Mouse (Mus musculus) WW6 (cell line): ENCODE measurements at regions not wholly inside any gene's neighbourhood (a gene's known extent, or its start where the extent isn't known, plus 50 kb on each side); places are given as distances from the start of the nearest gene placed in this dataset.

Source experiments
- DNase-seq: peaks from one replicate; pipeline ENCODE4 v3.0.0-alpha.2; 2013; ENCODE audit warnings: low read depth, low spot score

DNA sequence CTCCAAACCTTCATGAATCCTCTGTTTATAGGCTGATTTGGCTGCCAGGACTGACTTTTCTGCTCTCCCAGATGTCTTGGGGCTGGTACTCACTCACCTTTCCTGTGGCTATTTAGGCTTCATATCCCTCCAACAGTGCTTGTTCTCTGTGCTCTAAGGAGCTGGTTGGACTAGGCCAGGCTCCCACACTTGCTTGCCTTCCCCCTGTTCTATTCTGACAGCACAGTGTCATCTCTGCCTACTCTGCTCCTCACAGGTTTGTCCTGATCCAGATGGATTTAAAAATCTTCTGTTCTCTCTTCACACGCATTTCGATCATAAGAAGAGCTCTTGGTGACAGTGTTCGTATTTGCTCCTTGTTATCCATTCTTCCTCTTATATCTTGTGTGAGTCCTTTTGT, 134.7 kb upstream of the N4bp1 start:
- no peak for DNase-seq

GRCm38 (mm10) chr8:86975546-86975945, 90.5 kb upstream of the N4bp1 start:
- no peak for DNase-seq

DNA sequence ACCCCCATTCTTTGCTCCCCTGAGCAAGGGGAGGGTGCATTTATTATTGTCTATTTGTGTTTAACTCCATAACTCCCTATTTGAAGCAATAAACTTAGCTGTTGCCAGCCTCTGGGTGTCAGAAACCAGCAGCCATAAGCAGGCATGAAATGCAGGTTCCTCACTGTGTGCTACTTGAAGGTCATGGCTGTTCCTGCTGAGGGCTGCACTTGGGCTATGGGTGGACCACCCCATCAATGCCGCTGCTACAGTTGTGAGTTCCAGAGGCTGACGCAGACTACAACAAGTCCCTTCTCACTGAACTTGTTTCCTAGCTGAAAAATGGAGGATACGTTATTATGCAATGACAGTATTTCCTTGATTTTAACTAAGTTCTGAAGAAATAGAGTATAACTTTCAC, 86.7 kb upstream of the N4bp1 start:
- DNase-seq: no peak

DNA sequence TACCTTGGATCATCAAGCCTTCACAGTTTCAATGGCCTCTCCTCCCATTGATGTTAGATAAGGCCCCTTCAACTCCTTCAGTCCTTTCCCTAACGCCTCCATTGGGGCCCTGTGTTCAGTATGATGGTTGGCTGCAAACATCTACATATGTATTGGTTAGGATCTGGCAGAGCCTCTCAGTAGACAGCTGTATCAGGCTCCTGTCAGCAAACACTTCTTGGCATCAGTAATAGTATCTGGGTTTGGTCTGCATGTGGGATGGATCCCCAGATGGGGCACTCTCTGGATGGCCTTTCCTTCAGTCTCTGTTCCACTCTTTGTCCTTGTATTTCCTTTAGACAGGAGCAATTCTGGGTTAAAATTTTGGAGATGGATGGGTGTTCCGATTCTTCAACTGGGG, 84.0 kb upstream of the N4bp1 start:
- DNase-seq: no peak

DNA sequence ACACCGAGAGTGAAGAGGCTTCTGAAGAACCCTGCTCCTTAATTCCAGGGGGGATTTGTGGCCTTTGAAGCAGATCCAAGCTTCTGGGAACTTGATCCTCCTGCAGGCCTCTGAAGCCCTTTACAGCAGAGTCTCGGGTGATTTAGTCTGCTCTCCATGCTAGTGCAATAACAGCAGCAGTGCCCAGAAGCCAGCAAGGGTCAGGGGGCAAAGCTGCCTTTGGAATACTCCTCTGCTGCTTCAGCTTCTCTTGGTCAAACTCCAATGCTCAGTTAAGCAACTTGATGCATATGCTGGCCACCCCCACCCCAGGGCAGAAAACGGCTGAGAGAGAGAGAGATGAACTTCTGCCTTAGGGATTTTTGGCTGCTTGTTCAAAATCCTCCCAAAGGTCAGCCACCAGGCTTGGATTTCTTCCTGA, 82.8 kb upstream of the N4bp1 start:
- DNase-seq: no peak

DNA sequence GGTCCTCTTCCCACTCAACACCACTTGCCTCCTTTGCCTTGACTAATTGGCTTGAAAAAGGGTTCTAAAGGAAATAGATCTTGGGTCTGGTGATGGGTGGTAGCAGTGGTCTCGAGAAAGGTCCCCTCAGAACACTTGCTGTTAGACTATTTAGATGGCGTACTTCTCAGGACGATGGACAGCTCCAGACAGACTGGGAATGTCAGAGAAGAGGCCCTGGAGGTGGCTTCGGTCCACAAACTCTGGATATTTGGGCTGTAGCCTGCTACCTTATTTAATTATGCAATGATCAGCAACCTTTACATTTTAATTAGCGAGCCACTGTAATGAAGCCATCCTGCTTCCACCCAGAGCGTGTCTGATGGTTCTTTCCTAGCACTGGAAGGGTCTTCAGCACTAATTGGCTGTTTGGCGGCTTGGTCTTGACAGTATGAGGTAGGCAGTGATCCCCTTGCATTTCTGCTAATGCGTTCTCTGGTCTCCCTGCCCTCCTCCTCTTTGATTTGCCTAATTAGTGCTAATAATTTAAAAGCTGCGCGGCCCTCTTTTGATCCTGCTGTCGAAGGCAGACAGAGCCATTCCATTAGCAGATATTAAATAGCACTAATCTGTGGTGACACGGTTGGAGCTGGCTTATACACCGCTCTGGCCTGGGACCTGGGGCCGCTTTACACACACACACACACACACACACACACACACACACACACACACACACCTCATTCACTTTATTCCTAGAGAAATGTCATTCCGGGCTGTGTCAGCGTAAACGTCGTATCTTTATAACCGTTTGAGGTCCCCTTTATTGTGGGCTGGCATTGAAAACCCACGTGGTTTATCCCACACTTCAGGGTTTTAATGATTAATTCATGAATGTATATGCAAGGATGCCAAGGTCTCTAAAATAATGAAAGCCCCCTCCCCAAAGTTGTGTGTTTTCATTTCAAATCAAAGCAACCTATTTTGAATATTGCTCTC, 76.4 kb upstream of the N4bp1 start:
- no peak for DNase-seq
